Mouse (Mus musculus) megakaryocyte, embryonic 14.5 days (primary cell): ENCODE measurements around the gene Gm17349.

Experiments
- FLI1 ChIP-seq: IDR thresholded peaks from 2 replicates; pipeline ENCODE4 v1.6.1; 2012; ENCODE audit warnings: low read length, inconsistent platforms, mixed read lengths
- GATA1 ChIP-seq: IDR thresholded peaks from 3 replicates; pipeline ENCODE4 v1.6.1; 2012; ENCODE audit warnings: mixed read lengths, low read length, inconsistent platforms, borderline replicate concordance

DNA sequence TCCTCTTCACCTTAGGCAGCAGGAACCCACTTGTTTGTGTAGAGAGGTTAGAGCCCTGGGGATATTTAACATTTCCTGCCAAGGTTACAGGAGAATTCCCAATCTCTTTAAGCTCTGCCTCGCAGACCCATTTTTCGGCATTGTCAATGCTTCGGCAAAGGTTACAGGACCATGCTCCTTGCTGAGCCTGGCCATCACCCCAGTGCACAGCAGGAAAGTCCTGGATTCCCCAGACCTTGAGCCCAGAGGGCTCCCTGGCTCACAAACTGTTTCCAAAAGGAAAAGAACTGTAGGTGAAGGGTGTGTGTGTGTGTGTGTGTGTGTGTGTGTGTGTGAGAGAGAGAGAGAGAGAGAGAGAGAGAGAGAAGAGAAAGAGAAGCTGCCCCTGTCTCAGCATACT lies 30.4 kb downstream of the Gm17349 start:
- TF ChIP-seq FLI1 = no peak
- TF ChIP-seq GATA1 = no peak
